Mouse (Mus musculus): ENCODE data around the gene Asap2.

- TF ChIP-seq TAL1 (IDR thresholded peaks at IDR 0.05; ENCODE audit: low read length) (no peak), GATA1 (IDR thresholded peaks at IDR 0.05; ENCODE audit: low read length) (no peak)
These were observed 170.1 kb downstream of the Asap2 start for GRCm38 (mm10) chr12:21160327-21160828.

Data from erythroblast, embryonic 14.5 days (primary cell).